Mouse (Mus musculus): ENCODE measurements around the gene Zfp92. TPM values are rescaled to one million over a fixed set of nuclear protein-coding genes. Genes with fewer than 3 reads are reported as not detected.

Gene Zfp92
- 0.37 TPM for polyA plus RNA-seq (2014; fragmentation: Illumina TruSeq; extraction: RNeasy Lipid Tissue Mini Kit (QIAGEN cat#74804))

DNA sequence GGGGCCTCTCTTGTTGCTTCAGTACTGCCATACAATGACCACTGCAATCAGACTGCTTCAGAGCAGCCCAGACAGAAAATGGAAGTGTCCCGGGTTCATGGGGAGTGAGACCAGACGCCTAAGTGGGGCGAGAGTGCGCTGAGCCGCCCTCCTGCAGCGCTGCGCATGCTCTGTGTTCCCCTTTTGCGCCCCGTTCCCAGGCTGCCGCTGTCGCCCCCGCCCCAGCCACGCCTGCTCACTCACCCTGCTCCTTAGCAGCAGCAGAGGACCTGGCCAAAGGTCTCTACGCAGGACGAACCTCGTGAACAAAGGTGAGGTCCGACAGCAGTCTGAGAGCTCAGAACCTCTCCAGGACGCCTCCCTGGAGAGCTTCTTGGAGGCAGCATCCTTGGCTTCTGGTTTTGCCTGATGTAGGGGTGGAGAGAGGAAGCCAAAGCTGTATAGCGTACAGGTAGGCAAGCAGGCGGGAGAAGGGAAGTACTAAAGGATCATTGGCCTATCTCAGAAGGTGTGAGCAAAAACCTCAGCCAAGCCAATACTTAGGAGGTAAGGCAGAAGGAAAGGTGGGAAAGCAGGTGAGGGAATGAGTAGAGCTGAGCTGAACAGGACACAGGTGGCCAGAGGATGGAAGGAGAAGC lies at the start of gene Zfp92:
Gene Zfp92, plus strand, starts transcription at position 217 of the 638 bp plus-strand sequence.

GRCm38 (mm10) chrX:73398636-73399035 lies 12.3 kb upstream of the Zfp92 start, which contains the start of gene Gm18336:
Gene Gm18336 (minus strand): TSS chrX:73398736.

GRCm38 (mm10) chrX:73435252-73435651 lies 24.4 kb downstream of the Zfp92 start, which contains the start of gene Trex2:
Gene Trex2 (minus strand): TSS chrX:73435344.

GRCm38 (mm10) chrX:73458877-73459392 lies 48.0 kb downstream of the Zfp92 start, which contains the start of gene Haus7:
Gene Haus7 (minus strand): TSS chrX:73459044.

Other genes starting within 250 kb of the Zfp92 start
- gene Spin2d, start 234.1 kb upstream of the Zfp92 start, polyA plus RNA-seq (2014; fragmentation: Illumina TruSeq; extraction: RNeasy Lipid Tissue Mini Kit (QIAGEN cat#74804)): not detected
- 5.8 TPM for gene Xlr3b, start 218.9 kb upstream of the Zfp92 start, polyA plus RNA-seq (2014; fragmentation: Illumina TruSeq; extraction: RNeasy Lipid Tissue Mini Kit (QIAGEN cat#74804))
- gene Xlr4b, start 196.8 kb upstream of the Zfp92 start, polyA plus RNA-seq (2014; fragmentation: Illumina TruSeq; extraction: RNeasy Lipid Tissue Mini Kit (QIAGEN cat#74804)): 6.4 TPM
- 7.2 TPM for gene F8a, start 182.8 kb upstream of the Zfp92 start, polyA plus RNA-seq (2014; fragmentation: Illumina TruSeq; extraction: RNeasy Lipid Tissue Mini Kit (QIAGEN cat#74804))
- gene Xlr4c, start 168.0 kb upstream of the Zfp92 start, polyA plus RNA-seq (2014; fragmentation: Illumina TruSeq; extraction: RNeasy Lipid Tissue Mini Kit (QIAGEN cat#74804)): 9.4 TPM
- gene Xlr3c, start 145.7 kb upstream of the Zfp92 start, polyA plus RNA-seq (2014; fragmentation: Illumina TruSeq; extraction: RNeasy Lipid Tissue Mini Kit (QIAGEN cat#74804)): 2.1 TPM
- 0.88 TPM for gene Xlr5a, start 118.1 kb upstream of the Zfp92 start, polyA plus RNA-seq (2014; fragmentation: Illumina TruSeq; extraction: RNeasy Lipid Tissue Mini Kit (QIAGEN cat#74804))
- 0.83 TPM for gene Xlr5c, start 118.1 kb upstream of the Zfp92 start, polyA plus RNA-seq (2014; fragmentation: Illumina TruSeq; extraction: RNeasy Lipid Tissue Mini Kit (QIAGEN cat#74804))
- gene Gm45015, start 74.3 kb upstream of the Zfp92 start, polyA plus RNA-seq (2014; fragmentation: Illumina TruSeq; extraction: RNeasy Lipid Tissue Mini Kit (QIAGEN cat#74804)): not detected
- gene Zfp275, start 68.5 kb upstream of the Zfp92 start, polyA plus RNA-seq (2014; fragmentation: Illumina TruSeq; extraction: RNeasy Lipid Tissue Mini Kit (QIAGEN cat#74804)): 68.9 TPM
- not detected for gene Gm18336, start 12.4 kb upstream of the Zfp92 start, polyA plus RNA-seq (2014; fragmentation: Illumina TruSeq; extraction: RNeasy Lipid Tissue Mini Kit (QIAGEN cat#74804))
- gene Trex2, start 24.2 kb downstream of the Zfp92 start, polyA plus RNA-seq (2014; fragmentation: Illumina TruSeq; extraction: RNeasy Lipid Tissue Mini Kit (QIAGEN cat#74804)): not detected
- gene Haus7, start 47.9 kb downstream of the Zfp92 start, polyA plus RNA-seq (2014; fragmentation: Illumina TruSeq; extraction: RNeasy Lipid Tissue Mini Kit (QIAGEN cat#74804)): 12.6 TPM
- gene Bgn, start 72.5 kb downstream of the Zfp92 start, polyA plus RNA-seq (2014; fragmentation: Illumina TruSeq; extraction: RNeasy Lipid Tissue Mini Kit (QIAGEN cat#74804)): 258 TPM
- 1.3 TPM for gene Atp2b3, start 92.0 kb downstream of the Zfp92 start, polyA plus RNA-seq (2014; fragmentation: Illumina TruSeq; extraction: RNeasy Lipid Tissue Mini Kit (QIAGEN cat#74804))
- gene Dusp9, start 228.3 kb downstream of the Zfp92 start, polyA plus RNA-seq (2014; fragmentation: Illumina TruSeq; extraction: RNeasy Lipid Tissue Mini Kit (QIAGEN cat#74804)): not detected
- gene Pnck, start 249.0 kb downstream of the Zfp92 start, polyA plus RNA-seq (2014; fragmentation: Illumina TruSeq; extraction: RNeasy Lipid Tissue Mini Kit (QIAGEN cat#74804)): not detected